Mouse (Mus musculus): ENCODE results near the gene Glce. TPM values are rescaled to one million over a fixed set of nuclear protein-coding genes. Genes with fewer than 3 reads are reported as not detected.

The Glce gene
- total and polyA plus RNA-seq, 2 experiments = 3.0 to 18.3 TPM

DNA sequence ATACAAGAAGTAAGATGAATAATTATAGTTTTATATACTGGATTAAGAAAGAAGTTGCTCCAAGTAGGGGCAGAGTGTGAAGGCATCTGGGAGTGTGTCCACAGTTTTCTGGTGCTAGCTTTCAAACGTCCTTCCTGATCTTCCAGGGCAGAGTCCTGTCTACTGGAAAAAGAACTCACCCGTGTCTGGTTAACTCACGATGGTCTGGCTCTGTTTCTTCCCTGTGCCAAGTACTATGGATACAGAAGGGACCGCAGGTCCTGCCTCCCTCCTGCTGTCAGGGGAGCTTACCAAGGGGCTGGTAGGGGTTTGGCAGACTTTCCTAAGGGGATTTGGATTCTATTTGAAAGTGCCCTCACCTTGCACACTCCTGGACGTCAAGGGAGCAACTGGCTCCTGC is 97.4 kb downstream of the Glce start:
- DNase-seq (ENCODE audit: extremely low read depth, low read depth, low spot score) = no peak
- TF ChIP-seq POLR2A (IDR thresholded peaks at IDR 0.05; ENCODE audit: extremely low read depth, insufficient read depth, low read length) = no peak
- no peak for TF ChIP-seq CTCF (IDR thresholded peaks at IDR 0.05; ENCODE audit: low read depth, low read length)
- WGBS = 53% methylated on average over 5 of the region's 5 CpGs
- Histone ChIP-seq H3K79me2 (ENCODE audit: control insufficient read depth, insufficient read depth, low read length) (no peaks in the 10 kb centered on the region), H3K27me3 (ENCODE audit: control insufficient read depth, insufficient read depth, low read length) (no peaks in the 10 kb centered on the region), H3K36me3 (ENCODE audit: control insufficient read depth, insufficient read depth, low read length) (no peaks in the 10 kb centered on the region), H3K4me1 (ENCODE audit: control insufficient read depth, insufficient read depth, low read length) (0 out of 2 replicates have a peak, but pooled peaks cover 3% of the 10 kb centered on the region), H3K4me3 (ENCODE audit: insufficient read depth, low read depth, low read length) (no peak overlapping the region), H3K9ac (ENCODE audit: low read depth, low read length) (no peak overlapping the region), H3K27ac (replicated peaks; ENCODE audit: insufficient read depth, low read depth, low read length) (no peak overlapping the region)

- 58% methylated on average over 4 of the region's 4 CpGs for WGBS
- Histone ChIP-seq H3K79me2 (ENCODE audit: control insufficient read depth, insufficient read depth, low read length) (no peaks in the 10 kb centered on the region), H3K27ac (replicated peaks; ENCODE audit: insufficient read depth, low read depth, low read length) (no peak overlapping the region), H3K4me1 (ENCODE audit: control insufficient read depth, insufficient read depth, low read length) (0 out of 2 replicates have a peak, but pooled peaks cover 3% of the 10 kb centered on the region), H3K9ac (ENCODE audit: low read depth, low read length) (no peak overlapping the region), H3K36me3 (ENCODE audit: control insufficient read depth, insufficient read depth, low read length) (no peaks in the 10 kb centered on the region), H3K27me3 (ENCODE audit: control insufficient read depth, insufficient read depth, low read length) (no peaks in the 10 kb centered on the region), H3K4me3 (ENCODE audit: insufficient read depth, low read depth, low read length) (no peak overlapping the region)
- no peak for TF ChIP-seq CTCF (IDR thresholded peaks at IDR 0.05; ENCODE audit: low read depth, low read length)
- DNase-seq (ENCODE audit: extremely low read depth, low read depth, low spot score) = no peak
Measured at GRCm38 (mm10) chr9:62023879-62024278, 98.6 kb downstream of the Glce start.

DNA sequence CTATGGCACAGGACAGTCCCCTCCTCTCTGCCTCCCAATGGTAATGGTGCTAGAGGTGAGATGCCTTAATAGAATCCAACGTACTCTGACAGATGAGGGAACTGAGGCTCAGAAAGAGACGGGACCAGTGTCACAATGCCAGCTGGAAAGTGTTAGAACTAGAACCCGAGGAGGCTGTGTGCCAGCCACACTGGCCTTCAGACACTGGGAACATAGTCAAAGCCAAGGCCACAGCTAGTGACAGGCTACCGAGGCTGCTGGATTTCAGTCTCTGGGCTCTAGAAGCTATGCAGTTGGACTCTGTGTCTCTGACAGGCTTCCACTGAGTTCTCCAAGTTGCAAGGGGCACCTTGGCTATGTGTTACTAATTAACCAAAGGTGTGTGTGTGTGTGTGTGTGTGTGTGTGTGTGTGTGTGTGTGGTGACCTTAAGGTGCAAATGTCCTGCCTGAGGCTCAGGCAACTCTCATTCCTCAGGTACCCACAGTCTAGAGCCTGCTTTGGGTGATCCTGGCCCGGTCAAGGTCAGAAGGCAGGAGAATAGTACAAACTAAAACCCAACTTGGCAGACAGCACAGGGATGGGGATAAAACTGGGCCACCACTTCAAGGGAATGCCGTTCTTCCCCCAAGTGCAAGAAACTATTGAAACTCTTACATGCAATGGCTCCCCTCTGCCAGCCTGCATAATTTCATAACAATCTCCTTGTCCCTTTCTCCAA is 99.3 kb downstream of the Glce start:
- Histone ChIP-seq H3K9ac (ENCODE audit: low read depth, low read length) (no peak overlapping the region), H3K4me1 (ENCODE audit: control insufficient read depth, insufficient read depth, low read length) (0 out of 2 replicates have a peak, but pooled peaks cover 3% of the 10 kb centered on the region), H3K27ac (replicated peaks; ENCODE audit: insufficient read depth, low read depth, low read length) (no peak overlapping the region), H3K4me3 (ENCODE audit: insufficient read depth, low read depth, low read length) (no peak overlapping the region), H3K79me2 (ENCODE audit: control insufficient read depth, insufficient read depth, low read length) (no peaks in the 10 kb centered on the region), H3K27me3 (ENCODE audit: control insufficient read depth, insufficient read depth, low read length) (no peaks in the 10 kb centered on the region), H3K36me3 (ENCODE audit: control insufficient read depth, insufficient read depth, low read length) (no peaks in the 10 kb centered on the region)
- TF ChIP-seq POLR2A (IDR thresholded peaks at IDR 0.05; ENCODE audit: extremely low read depth, insufficient read depth, low read length) (no peak), CTCF (IDR thresholded peaks at IDR 0.05; ENCODE audit: low read depth, low read length) (no peak)
- 54% methylated on average over 6 of the region's 6 CpGs for WGBS
- peak; percentile 63 for DNase-seq (ENCODE audit: extremely low read depth, low read depth, low spot score)

GRCm38 (mm10) chr9:62021583-62022120 is 100.8 kb downstream of the Glce start:
- 61% methylated on average over 7 of the region's 7 CpGs for WGBS
- Histone ChIP-seq H3K4me3 (ENCODE audit: insufficient read depth, low read depth, low read length) (no peak overlapping the region), H3K27me3 (ENCODE audit: control insufficient read depth, insufficient read depth, low read length) (no peaks in the 10 kb centered on the region), H3K36me3 (ENCODE audit: control insufficient read depth, insufficient read depth, low read length) (no peaks in the 10 kb centered on the region), H3K79me2 (ENCODE audit: control insufficient read depth, insufficient read depth, low read length) (no peaks in the 10 kb centered on the region), H3K9ac (ENCODE audit: low read depth, low read length) (no peak overlapping the region), H3K27ac (replicated peaks; ENCODE audit: insufficient read depth, low read depth, low read length) (no peak overlapping the region), H3K4me1 (ENCODE audit: control insufficient read depth, insufficient read depth, low read length) (0 out of 2 replicates have a peak, but pooled peaks cover 3% of the 10 kb centered on the region)
- TF ChIP-seq POLR2A (IDR thresholded peaks at IDR 0.05; ENCODE audit: extremely low read depth, insufficient read depth, low read length) = no peak
- no peak for DNase-seq (ENCODE audit: extremely low read depth, low read depth, low spot score)

- Histone ChIP-seq H3K4me3 (ENCODE audit: insufficient read depth, low read depth, low read length) (no peak overlapping the region), H3K36me3 (ENCODE audit: control insufficient read depth, insufficient read depth, low read length) (no peaks in the 10 kb centered on the region), H3K27ac (replicated peaks; ENCODE audit: insufficient read depth, low read depth, low read length) (no peak overlapping the region), H3K4me1 (ENCODE audit: control insufficient read depth, insufficient read depth, low read length) (no peaks in the 10 kb centered on the region), H3K79me2 (ENCODE audit: control insufficient read depth, insufficient read depth, low read length) (no peaks in the 10 kb centered on the region), H3K9ac (ENCODE audit: low read depth, low read length) (no peak overlapping the region), H3K27me3 (ENCODE audit: control insufficient read depth, insufficient read depth, low read length) (no peaks in the 10 kb centered on the region)
- WGBS = 80% methylated on average over 7 of the region's 7 CpGs
- no peak for DNase-seq (ENCODE audit: extremely low read depth, low read depth, low spot score)
- TF ChIP-seq CTCF (IDR thresholded peaks at IDR 0.05; ENCODE audit: low read depth, low read length) (no peak), POLR2A (IDR thresholded peaks at IDR 0.05; ENCODE audit: extremely low read depth, insufficient read depth, low read length) (no peak)
Measured at GRCm38 (mm10) chr9:62020259-62020658, 102.2 kb downstream of the Glce start.
